Mouse (Mus musculus) embryonic stem cell, embryonic (primary cell): ENCODE measurements around the gene Gjc1.

Source experiments
- CTCF ChIA-PET, 4 experiments: fragments of 300-600 bp in 2 of 4; fragments of 350-600 bp in 2 of 4; sonication (Branson Sonifier 250); formaldehyde crosslinking; loops; one replicate each; lab custom pipeline; 2022; ENCODE audit warnings: inconsistent platforms in 2 of 4; lab: Charles Lee
- POLR2A ChIA-PET, 4 experiments: fragments of 300-600 bp in 2 of 4; fragments of 350-600 bp in 2 of 4; sonication (Branson Sonifier 250); formaldehyde crosslinking; loops; one replicate each; lab custom pipeline; 2022; ENCODE audit warnings: antibody characterized with exemption in 4 of 4, inconsistent platforms in 1 of 4; lab: Charles Lee

Gjc1 gene

GRCm38 (mm10) chr11:102749712-102750111 lies 69.8 kb downstream of the Gjc1 start:
- ChIA-PET CTCF (interaction anchor here in 3 of 4 experiments (0.6 to 1.0 kb wide), 3 partner anchors 10 to 143 kb away, joined by 3 to 4 read pairs (median 3); no protein-coding TSS in a partner anchor), POLR2A (interaction anchor here in 2 of 4 experiments (1.0 to 1.3 kb wide), 3 partner anchors 8 to 25 kb away, joined by 3 to 9 read pairs (median 3); no protein-coding TSS in a partner anchor)
